Mouse (Mus musculus) embryo, embryonic 10.5 days (tissue): ENCODE measurements around the gene Prmt2.

Source experiments
- DNase-seq: peaks from one replicate; pipeline ENCODE4 v3.0.0-alpha.2; 2015; ENCODE audit warnings: low spot score

Prmt2 gene

GRCm38 (mm10) chr10:76237341-76238225, at the start of gene Prmt2:
Gene Prmt2 (minus strand): TSS chr10:76237865.
- DNase-seq = peak; percentile 97

- DNase-seq = no peak
These were observed 41.0 kb upstream of the Prmt2 start for GRCm38 (mm10) chr10:76278541-76279097.

DNA sequence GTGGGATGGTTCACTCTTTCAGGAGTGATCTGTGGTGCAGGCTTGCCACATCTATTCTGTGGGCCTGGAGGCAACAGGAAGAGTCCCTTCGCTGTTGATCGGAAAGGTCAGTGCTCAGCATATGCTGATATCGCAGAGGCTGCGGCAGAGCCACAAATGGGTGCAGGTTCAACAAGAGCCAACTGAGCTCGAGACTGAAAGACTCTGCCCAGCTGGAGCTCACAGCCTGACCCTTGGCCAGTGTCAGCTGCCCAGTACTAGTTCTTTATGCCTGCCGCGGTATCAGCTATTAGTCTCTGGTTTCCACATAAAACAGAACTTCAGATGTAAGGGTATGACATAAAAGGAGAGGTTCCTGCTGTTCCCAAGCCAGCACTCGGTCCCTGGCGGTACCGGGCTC, 37.6 kb upstream of the Prmt2 start:
- DNase-seq = no peak

GRCm38 (mm10) chr10:76271238-76271637, 33.6 kb upstream of the Prmt2 start:
- DNase-seq = peak; percentile 58

DNA sequence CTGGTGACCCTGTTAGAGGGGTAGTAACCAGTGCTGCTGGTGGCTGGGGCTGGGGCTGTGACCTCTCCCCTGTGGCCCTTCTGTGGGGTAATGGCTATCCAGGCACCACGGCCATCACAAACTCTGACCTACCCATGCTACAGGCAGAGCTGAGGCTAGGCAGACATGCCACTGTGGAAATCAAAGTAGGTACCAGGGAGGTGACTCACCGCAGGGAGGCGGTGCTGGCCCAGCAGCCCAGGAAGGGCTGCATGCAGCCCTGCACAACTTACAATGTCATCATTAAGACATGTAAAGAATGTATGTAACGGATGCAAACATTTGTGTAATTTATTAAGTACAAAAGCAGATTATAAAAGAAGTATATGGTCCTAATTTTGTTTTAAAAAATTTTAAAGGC, 24.8 kb upstream of the Prmt2 start:
- no peak for DNase-seq

GRCm38 (mm10) chr10:76261447-76261846, 23.8 kb upstream of the Prmt2 start:
- no peak for DNase-seq

GRCm38 (mm10) chr10:76260358-76261059, 22.8 kb upstream of the Prmt2 start:
- DNase-seq = peak; percentile 58

DNA sequence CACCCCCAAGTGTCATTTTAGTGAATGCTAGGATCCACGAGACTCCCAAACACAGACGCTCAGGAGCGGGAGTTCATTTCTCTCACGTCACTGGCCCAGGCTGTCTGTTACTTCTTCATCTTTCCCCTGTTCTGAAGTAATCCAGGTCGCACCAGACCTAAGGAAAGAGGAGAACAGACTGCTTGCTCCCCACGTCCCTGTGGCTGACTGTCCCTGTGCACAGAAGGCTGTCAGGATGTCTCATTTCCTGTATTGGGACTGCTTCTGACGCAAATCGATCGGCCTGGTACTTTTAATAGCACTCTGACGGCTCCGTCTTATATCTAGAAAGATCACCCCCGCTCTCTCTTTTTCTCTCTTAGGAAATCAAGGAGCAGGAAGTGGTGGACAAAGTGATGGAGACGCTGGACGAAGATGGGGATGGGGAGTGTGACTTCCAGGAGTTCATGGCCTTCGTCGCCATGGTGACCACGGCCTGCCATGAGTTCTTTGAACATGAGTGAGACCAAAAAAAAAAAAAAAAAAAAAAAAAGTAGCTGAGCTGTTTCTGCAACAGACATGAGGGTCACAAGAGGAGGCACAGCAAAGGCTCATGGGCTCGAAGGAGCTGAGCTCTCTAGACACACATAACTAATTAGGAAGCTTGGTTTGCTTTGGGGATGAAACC, 22.0 kb upstream of the Prmt2 start:
- peak; percentile 52 for DNase-seq

- DNase-seq = no peak
These were observed 20.2 kb upstream of the Prmt2 start for GRCm38 (mm10) chr10:76257719-76258390.

DNA sequence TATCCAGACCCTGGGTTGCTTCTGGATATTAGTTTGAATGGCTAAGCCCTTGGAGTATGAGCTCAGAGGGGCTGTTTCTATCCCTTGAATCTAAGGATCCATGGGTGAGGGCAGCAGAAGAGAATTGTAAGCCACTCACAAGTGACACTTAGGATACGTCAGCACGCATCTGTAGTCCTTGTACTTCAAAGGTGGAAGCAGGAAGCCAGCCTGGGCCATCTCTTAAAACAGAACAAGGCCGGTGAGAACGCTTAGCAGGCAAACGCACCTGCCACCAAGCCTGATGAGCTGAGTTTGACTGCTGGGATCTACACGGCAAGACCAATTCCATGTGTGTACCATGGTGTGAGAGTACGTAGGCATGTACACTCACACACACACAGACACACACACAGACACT, 19.6 kb upstream of the Prmt2 start:
- no peak for DNase-seq

GRCm38 (mm10) chr10:76255617-76256016, 18.0 kb upstream of the Prmt2 start:
- DNase-seq = no peak

DNA sequence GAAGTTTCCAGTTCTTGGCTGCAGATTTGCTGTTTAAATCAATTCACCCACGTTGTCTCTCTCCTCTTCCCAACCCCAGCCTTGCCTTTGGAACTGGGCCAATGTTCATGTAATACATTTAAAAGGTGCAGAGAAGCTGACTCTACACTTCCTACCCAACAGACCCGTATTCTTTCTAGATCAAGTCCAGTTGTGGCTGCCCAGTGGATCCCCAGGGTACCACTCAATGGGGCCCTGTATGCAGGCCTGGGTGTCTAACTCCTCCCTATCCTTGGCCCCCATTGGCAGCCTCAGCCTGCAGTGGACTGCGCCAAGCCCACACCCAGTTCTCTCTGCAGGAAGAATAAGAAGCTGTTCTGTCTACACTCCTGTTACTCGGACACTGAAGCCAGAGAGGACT, 15.9 kb upstream of the Prmt2 start, which contains the start of gene S100b:
S100b (plus strand) TSS at position 318 of the 400 bp plus-strand sequence.
- DNase-seq = no peak

- DNase-seq = no peak
These were observed 15.4 kb upstream of the Prmt2 start for GRCm38 (mm10) chr10:76253079-76253478.

DNA sequence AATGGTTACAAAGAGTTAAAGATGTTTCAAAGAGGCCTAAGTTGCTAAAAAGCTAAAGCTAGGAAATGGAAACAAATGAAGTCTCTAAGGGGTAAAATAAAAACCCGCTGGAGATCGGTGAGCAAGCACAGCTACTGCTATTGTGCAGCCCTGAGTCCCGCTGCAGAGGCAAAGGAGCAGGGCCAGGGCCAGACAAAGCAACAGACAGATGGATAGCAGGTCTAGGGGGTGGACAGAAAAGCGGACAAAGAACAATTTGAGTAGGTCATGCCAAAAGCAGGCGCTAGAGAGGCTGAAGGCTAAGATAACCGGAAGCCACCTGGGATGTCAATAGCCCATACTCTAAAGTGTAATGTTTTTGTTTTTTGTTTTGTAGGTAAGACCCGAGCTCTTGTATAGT, 13.2 kb upstream of the Prmt2 start:
- DNase-seq = no peak

DNA sequence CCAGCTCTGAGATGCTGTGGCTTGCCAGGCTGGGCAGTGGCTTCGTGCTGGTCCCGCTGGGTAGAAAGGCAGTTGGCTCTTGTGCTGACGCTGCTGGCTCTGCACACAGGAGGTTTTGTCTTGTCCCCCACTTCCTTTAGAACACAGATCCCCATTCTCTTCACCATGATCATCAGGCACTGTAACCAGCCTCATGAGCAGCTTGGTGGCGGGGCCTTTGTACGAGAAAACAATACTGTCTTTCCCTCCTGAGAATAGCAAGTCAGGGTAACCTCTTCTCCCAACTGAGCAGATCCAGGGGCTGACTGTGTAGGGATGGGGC, 10.9 kb upstream of the Prmt2 start:
- DNase-seq = no peak

GRCm38 (mm10) chr10:76247960-76248646, 10.4 kb upstream of the Prmt2 start:
- peak; percentile 28 for DNase-seq

DNA sequence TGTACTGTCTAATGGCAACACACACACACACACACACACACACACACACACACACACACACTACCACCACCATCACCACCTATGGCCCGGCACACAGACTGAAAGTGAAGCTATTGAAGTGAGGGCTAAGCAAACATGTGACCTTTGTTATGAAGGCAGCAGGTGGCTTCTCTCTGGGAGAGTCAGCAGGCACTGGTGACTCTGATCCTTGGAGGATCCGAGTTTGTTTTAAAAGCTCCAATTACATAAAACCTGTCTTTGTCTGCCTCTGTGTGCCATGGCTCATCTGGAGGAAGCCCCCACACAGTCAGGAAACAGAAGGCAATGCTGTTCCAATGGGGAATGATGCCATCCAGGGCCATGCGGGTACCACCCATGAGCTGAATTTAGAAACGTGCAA, 8.9 kb upstream of the Prmt2 start:
- peak; percentile 24 for DNase-seq

- no peak for DNase-seq
These were observed 7.4 kb upstream of the Prmt2 start for GRCm38 (mm10) chr10:76245106-76245505.

DNA sequence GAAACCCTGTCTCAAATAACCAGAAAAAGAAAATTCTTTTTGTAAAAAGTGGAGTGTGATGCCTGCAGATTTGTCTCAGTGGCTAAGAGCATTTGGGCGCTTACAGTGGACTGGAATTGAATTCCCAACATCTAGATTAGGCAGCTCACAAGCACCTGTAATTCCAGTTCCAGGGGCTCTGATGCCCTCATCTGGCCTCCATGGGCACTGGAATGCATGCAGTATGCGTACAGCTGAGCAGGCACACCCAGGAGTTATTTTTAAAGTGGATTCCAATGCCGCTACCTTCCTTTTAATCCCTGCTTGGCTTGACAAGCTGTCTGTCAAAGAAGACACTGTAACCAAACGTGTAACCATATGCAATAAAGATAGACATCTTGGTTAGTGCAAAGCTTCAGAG, 1.7 kb upstream of the Prmt2 start:
- no peak for DNase-seq

DNA sequence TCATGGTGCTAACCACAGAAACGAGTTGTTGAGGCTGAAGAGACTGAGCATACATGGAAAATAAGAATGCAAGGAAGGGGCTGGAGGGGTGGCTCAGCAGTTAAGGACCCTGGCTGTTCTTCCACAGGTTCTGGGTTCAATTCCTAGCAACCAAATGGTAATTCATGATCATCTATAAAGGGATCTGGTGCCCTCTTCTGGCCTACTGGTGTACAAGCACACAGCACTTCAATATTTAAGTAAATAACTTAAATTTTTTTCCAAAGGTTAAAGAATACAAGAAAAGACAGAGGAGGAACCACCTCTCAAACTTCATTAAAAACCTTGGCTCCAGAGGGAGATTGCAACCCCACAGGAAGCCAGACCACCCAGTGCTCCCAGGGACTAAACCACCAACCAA, 8.0 kb downstream of the Prmt2 start:
- DNase-seq = no peak

DNA sequence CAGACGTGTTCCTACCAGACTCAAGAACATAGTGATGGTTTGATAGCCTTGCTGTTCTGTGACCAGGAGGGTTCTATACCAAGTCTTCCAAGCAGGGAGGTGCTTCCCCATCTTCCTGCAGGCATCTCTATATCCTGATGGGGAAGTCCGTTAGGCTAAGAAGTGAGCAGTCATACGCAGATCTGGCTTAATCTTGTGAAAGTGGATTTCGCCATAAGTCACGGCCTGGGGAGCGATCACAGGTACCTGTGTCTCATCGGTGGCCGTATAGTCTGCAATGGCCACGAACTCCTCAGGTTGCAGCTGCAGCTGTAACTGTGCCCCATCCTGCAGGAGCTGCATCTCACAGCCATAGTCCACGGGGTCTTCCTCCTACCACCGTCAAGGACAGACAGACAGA, 11.7 kb downstream of the Prmt2 start:
- DNase-seq = no peak
